Mouse (Mus musculus): ENCODE data around the gene Vezf1.

DNA sequence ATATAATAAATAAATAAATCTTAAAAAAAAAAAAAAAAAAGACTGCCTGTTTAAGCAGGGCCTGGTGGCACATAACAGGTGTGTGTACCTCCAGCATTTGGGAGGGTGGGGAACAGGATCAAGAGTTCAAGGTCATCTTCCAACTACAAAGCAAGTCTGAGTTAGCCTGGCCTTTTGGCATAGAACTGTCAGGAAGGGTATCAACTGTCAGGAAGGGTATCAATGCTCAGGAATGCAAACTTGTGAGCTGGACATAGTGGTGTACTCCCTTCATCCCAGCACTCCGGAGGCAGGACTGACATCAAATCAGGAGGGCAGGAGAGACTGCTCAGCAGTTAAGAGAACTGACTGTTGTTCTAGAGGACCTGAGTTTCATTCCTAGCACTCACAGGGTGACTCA is 29.0 kb upstream of the Vezf1 start:
- TF ChIP-seq CTCF (IDR thresholded peaks at IDR 0.05; ENCODE audit: control insufficient read depth, insufficient read depth, insufficient read length) (no peak), USF1 (IDR thresholded peaks at IDR 0.05; ENCODE audit: low read depth) (no peak), MAX (IDR thresholded peaks at IDR 0.05) (no peak), MYOG (IDR thresholded peaks at IDR 0.05; ENCODE audit: control insufficient read depth, extremely low read depth, insufficient read length) (no peak), CEBPB (IDR thresholded peaks at IDR 0.05; ENCODE audit: low read depth) (no peak), FOSL1 (IDR thresholded peaks at IDR 0.05; ENCODE audit: insufficient read depth, low read length, poor library complexity, severe bottlenecking) (no peak), MYOD1 (IDR thresholded peaks at IDR 0.05; ENCODE audit: control insufficient read depth, insufficient read length, low read depth) (no peak)
